Mouse (Mus musculus) midbrain, postnatal 0 days (tissue): Measurements from ENCODE around the gene Robo3. TPM values are rescaled to one million over a fixed set of nuclear protein-coding genes. Genes with fewer than 3 reads are reported as not detected.

Source experiments
- ATAC-seq: fragments of 200-750 bp; cut with Nextera tagmentation; 2 replicates; pipeline ENCODE4 v1.8.0; 2017; ENCODE audit warnings: moderate number of reproducible peaks, mild to moderate bottlenecking, moderate TSS enrichment, moderate library complexity; ENCODE audit not compliant: low FRiP score
- DNase-seq: peaks from one replicate; pipeline ENCODE4 v3.0.0-alpha.2; 2015; ENCODE audit warnings: low spot score
- H3K27ac ChIP-seq: fragments of 300-500 bp; sonication (generic); 2 replicates; pipeline ENCODE4 v1.5.1; 2014; ENCODE audit warnings: low read depth, mild to moderate bottlenecking, low read length, mixed read lengths
- H3K27me3 ChIP-seq: fragments of 300-500 bp; sonication (generic); 2 replicates; pipeline ENCODE4 v1.6.1; 2014; ENCODE audit warnings: low read length, control low read depth, mixed read lengths; ENCODE audit not compliant: insufficient read depth
- H3K36me3 ChIP-seq: fragments of 300-500 bp; sonication (generic); 2 replicates; pipeline ENCODE4 v1.6.1; 2014; ENCODE audit warnings: low read length, control low read depth, mixed read lengths; ENCODE audit not compliant: insufficient read depth
- H3K4me1 ChIP-seq: fragments of 300-500 bp; sonication (generic); 2 replicates; pipeline ENCODE4 v1.6.1; 2014; ENCODE audit warnings: mild to moderate bottlenecking, control low read depth, antibody characterized with exemption, low read length, mixed read lengths; ENCODE audit not compliant: insufficient read depth
- H3K4me2 ChIP-seq: fragments of 300-500 bp; sonication (generic); 2 replicates; pipeline ENCODE4 v1.6.1; 2014; ENCODE audit warnings: low read depth, mild to moderate bottlenecking, low read length, mixed read lengths; ENCODE audit not compliant: poor library complexity, severe bottlenecking
- H3K4me3 ChIP-seq: fragments of 300-500 bp; sonication (generic); 2 replicates; pipeline ENCODE4 v1.5.1; 2014; ENCODE audit warnings: low read depth, mild to moderate bottlenecking, low read length, moderate library complexity
- H3K9ac ChIP-seq: fragments of 300-500 bp; sonication (generic); replicated peaks from 2 replicates; pipeline ENCODE4 v1.6.1; 2014; ENCODE audit warnings: mild to moderate bottlenecking, low read length, moderate library complexity, mixed read lengths; ENCODE audit not compliant: poor library complexity, severe bottlenecking
- H3K9me3 ChIP-seq: fragments of 300-500 bp; sonication (generic); 2 replicates; pipeline ENCODE4 v1.6.1; 2016; ENCODE audit warnings: low read length, control low read depth
- CTCF ChIP-seq: IDR thresholded peaks from 2 replicates; pipeline ENCODE4 v1.5.1; 2016; ENCODE audit warnings: antibody characterized with exemption, mild to moderate bottlenecking
- WGBS: fragments of 180-500 bp; shearing (Covaris S2); extraction: QIAGEN DNeasy Blood & Tissue Kit; methylation state at CpG from one replicate; pipeline ENCODE4 v1.1.7; 2014; 5-methylcytosine and 5-hydroxymethylcytosine counted together
- polyA plus RNA-seq: library from polyadenylated mRNA; unstranded; fragments of >200 nt; fragmentation: Nextera tagmentation; extraction: Ambion mirVana; gene quantifications from 2 replicates; pipeline ENCODE4 v1.2.1, GENCODE M21; 2015
- total RNA-seq: library from RNA; depleted of rRNA; stranded (reverse); fragments of >200 nt; gene quantifications from 2 replicates; pipeline ENCODE4 v1.2.3, GENCODE M21; 2014; rRNA removed

Robo3 gene
- total RNA-seq (2.8 and 2.9 TPM in 2 replicates), polyA plus RNA-seq (0.88 and 1.0 TPM in 2 replicates)

GRCm38 (mm10) chr9:37432720-37433421 is at the start of gene Robo3:
TSS of gene Robo3 (minus strand) at chr9:37433246.
- Histone ChIP-seq H3K4me3 (peak within 1 kb of the TSS; percentile 40), H3K27ac (no peak within 1 kb of the TSS), H3K9me3 (no peaks in the 10 kb centered on the region), H3K4me1 (peaks cover 6% of the 10 kb centered on the region), H3K4me2 (peak within 1 kb of the TSS; percentile 91), H3K9ac (0 out of 2 replicates have a peak within 1 kb of the TSS, but pooled peaks have one; percentile 29), H3K36me3 (no peaks in the 10 kb centered on the region), H3K27me3 (peaks cover 64% of the 10 kb centered on the region)
- ATAC-seq (peak; percentile 15; the same call in 1 of the 2 replicates), DNase-seq (no peak)
- under 1% methylated on average over 39 of the region's 40 CpGs for WGBS
- TF ChIP-seq CTCF = no peak

- no peak overlapping the region for H3K9ac ChIP-seq
- no peak for TF ChIP-seq CTCF
- 88% methylated on average over 7 of the region's 7 CpGs for WGBS
Observed at GRCm38 (mm10) chr9:37474923-37475322, 41.9 kb upstream of the Robo3 start.

GRCm38 (mm10) chr9:37473611-37474125 is 40.6 kb upstream of the Robo3 start:
- DNase-seq = no peak

More at GRCm38 (mm10) chr9:37474923-37475322, 41.9 kb upstream of the Robo3 start:
- ATAC-seq (no peak), DNase-seq (no peak)
- Histone ChIP-seq H3K27ac (no peak overlapping the region), H3K27me3 (no peaks in the 10 kb centered on the region), H3K9me3 (no peaks in the 10 kb centered on the region), H3K4me1 (no peaks in the 10 kb centered on the region), H3K4me2 (no peak overlapping the region), H3K4me3 (no peak overlapping the region), H3K36me3 (no peaks in the 10 kb centered on the region)

DNA sequence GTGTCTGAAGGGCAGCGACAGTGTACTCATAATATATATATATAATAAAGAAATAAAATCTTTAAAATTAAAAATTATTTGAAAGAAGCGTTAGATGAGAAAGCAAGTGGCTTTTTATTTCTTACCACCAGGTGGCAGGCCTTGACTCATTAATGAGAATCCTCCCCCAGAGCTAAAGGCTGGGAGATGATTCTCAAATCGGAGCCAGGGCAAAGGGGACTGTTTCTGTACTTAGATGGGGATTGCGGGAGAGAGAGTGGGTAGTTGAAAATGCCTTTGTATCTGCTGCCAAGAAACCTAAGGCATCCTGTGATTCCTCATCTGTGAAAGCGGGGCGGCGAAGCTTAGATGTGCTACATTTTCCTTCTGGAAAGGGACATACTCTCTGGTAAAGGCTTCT is 29.7 kb upstream of the Robo3 start:
- 13% methylated on average over 7 of the region's 7 CpGs for WGBS
- ATAC-seq = no peak

More at GRCm38 (mm10) chr9:37473611-37474125, 40.6 kb upstream of the Robo3 start:
- TF ChIP-seq CTCF = peak; percentile 23; the same call in 1 of the 2 replicates
- Histone ChIP-seq H3K4me2 (no peak overlapping the region), H3K27me3 (no peaks in the 10 kb centered on the region), H3K4me1 (no peaks in the 10 kb centered on the region), H3K4me3 (no peak overlapping the region), H3K9me3 (no peaks in the 10 kb centered on the region), H3K36me3 (no peaks in the 10 kb centered on the region), H3K9ac (no peak overlapping the region), H3K27ac (no peak overlapping the region)
- 63% methylated on average over 3 of the region's 3 CpGs for WGBS
- ATAC-seq = no peak

GRCm38 (mm10) chr9:37461571-37461970 is 28.5 kb upstream of the Robo3 start:
- Histone ChIP-seq H3K27me3 (peaks cover 13% of the 10 kb centered on the region; the same call in 1 of the 2 replicates), H3K9me3 (no peaks in the 10 kb centered on the region), H3K4me2 (no peak overlapping the region), H3K4me1 (peaks cover 12% of the 10 kb centered on the region), H3K4me3 (no peak overlapping the region), H3K27ac (no peak overlapping the region), H3K36me3 (no peaks in the 10 kb centered on the region), H3K9ac (no peak overlapping the region)
- DNase-seq (no peak), ATAC-seq (no peak)
- TF ChIP-seq CTCF = no peak
- WGBS = 8% methylated on average over 3 of the region's 3 CpGs

More for the DNA sequence above, 29.7 kb upstream of the Robo3 start:
- TF ChIP-seq CTCF = peak; percentile 79
- Histone ChIP-seq H3K36me3 (no peaks in the 10 kb centered on the region), H3K27me3 (peaks cover 13% of the 10 kb centered on the region; the same call in 1 of the 2 replicates), H3K27ac (no peak overlapping the region), H3K9me3 (no peaks in the 10 kb centered on the region), H3K9ac (no peak overlapping the region), H3K4me3 (no peak overlapping the region), H3K4me2 (0 out of 2 replicates have a peak overlapping the region, but pooled peaks have one; percentile 9), H3K4me1 (peaks cover 12% of the 10 kb centered on the region)
- DNase-seq = peak; percentile 82

- 9% methylated on average over 5 of the region's 5 CpGs for WGBS
- TF ChIP-seq CTCF = no peak
- Histone ChIP-seq H3K4me1 (peaks cover 12% of the 10 kb centered on the region), H3K9ac (peak overlapping the region; percentile 84; the same call in 1 of the 2 replicates), H3K4me2 (peak overlapping the region; percentile 93), H3K27ac (peak overlapping the region; percentile 77), H3K27me3 (peaks cover 13% of the 10 kb centered on the region; the same call in 1 of the 2 replicates), H3K9me3 (no peaks in the 10 kb centered on the region), H3K36me3 (no peaks in the 10 kb centered on the region), H3K4me3 (peak overlapping the region; percentile 62)
- DNase-seq (no peak), ATAC-seq (no peak)
Observed at GRCm38 (mm10) chr9:37460961-37461340, 27.9 kb upstream of the Robo3 start.
